In the genomic region with DNA sequence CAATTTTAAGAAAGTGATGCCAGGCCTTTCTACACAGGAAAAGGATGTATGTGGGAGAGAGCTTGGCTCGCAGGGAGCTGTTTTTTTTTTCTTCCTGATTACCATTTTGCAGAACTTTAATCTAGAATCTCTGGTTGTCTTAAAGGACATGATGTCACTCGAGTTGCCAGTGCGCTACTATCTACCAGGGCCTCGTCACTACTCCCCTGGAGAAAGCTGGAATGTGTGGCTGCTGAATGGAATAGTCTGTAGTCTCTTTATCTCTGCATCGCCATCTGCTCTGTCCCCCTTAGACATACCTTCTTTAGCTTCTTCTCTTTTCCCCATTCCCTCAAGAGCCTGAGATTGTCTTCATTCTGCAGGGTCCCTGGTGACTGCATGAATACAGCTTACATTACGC, we compare ENCODE assay signal across 25 mouse cellular contexts.
"Had no signal": no experiment of that assay in that cellular context is flagged by ENCODE, and none has a peak within 500 bp of the region (broad histone marks: within the 10 kb centered on the region; RNA-seq: fewer than 3 reads in every experiment).

No protein-coding gene starts in this region.

- DNase-seq: gastrocnemius, postnatal 14 days; gastrocnemius, postnatal 36 days; heart, adult 2 months; heart, postnatal 14 days; heart, postnatal 36 days; kidney, adult 11 months; kidney, adult 2 months; kidney, adult 9 months; kidney, postnatal 14 days; kidney, postnatal 36 days; layer of hippocampus, adult 9-11 months; layer of hippocampus, postnatal 36 days; liver had no signal

- H3K4me3 ChIP-seq: heart, adult 2 months; heart, embryonic 13.5 days; heart, embryonic 15.5 days; hindbrain, embryonic 13.5 days; hindbrain, embryonic 15.5 days; kidney, embryonic 15.5 days; limb, embryonic 10.5 days; limb, embryonic 12.5 days had no signal

- H3K4me1 ChIP-seq: heart, embryonic 15.5 days; hindbrain, embryonic 15.5 days; kidney, embryonic 15.5 days; limb, embryonic 10.5 days; limb, embryonic 12.5 days had no signal

- H3K27ac ChIP-seq: heart, adult 2 months; heart, embryonic 13.5 days; heart, embryonic 15.5 days; hindbrain, embryonic 13.5 days; hindbrain, embryonic 15.5 days; hindbrain, postnatal 0 days; kidney, embryonic 15.5 days; kidney, postnatal 0 days; limb, embryonic 10.5 days; limb, embryonic 12.5 days had no signal

- H3K9ac ChIP-seq: heart, embryonic 13.5 days; heart, embryonic 15.5 days; hindbrain, embryonic 13.5 days; hindbrain, embryonic 15.5 days; kidney, embryonic 15.5 days; limb, embryonic 12.5 days had no signal

- H3K27me3 ChIP-seq: heart, embryonic 15.5 days; hindbrain, embryonic 13.5 days; hindbrain, embryonic 15.5 days; kidney, embryonic 15.5 days had no signal

- H3K36me3 ChIP-seq: heart, embryonic 13.5 days; heart, embryonic 15.5 days; hindbrain, embryonic 13.5 days; hindbrain, embryonic 15.5 days; kidney, embryonic 15.5 days; limb, embryonic 10.5 days; limb, embryonic 12.5 days had no signal

- ATAC-seq: hindbrain, postnatal 0 days; intestine, embryonic 16.5 days had no signal

- H3K9me3 ChIP-seq: heart, embryonic 13.5 days; heart, embryonic 15.5 days; hindbrain, embryonic 13.5 days; hindbrain, embryonic 15.5 days; kidney, embryonic 15.5 days; limb, embryonic 10.5 days; limb, embryonic 12.5 days had no signal

- H3K4me2 ChIP-seq: heart, embryonic 11.5 days; heart, embryonic 13.5 days; heart, embryonic 15.5 days; hindbrain, embryonic 13.5 days; hindbrain, embryonic 15.5 days; kidney, embryonic 15.5 days; limb, embryonic 12.5 days; liver, embryonic 11.5 days had no signal
